Mouse (Mus musculus): ENCODE data around the gene Ldb3.

DNA sequence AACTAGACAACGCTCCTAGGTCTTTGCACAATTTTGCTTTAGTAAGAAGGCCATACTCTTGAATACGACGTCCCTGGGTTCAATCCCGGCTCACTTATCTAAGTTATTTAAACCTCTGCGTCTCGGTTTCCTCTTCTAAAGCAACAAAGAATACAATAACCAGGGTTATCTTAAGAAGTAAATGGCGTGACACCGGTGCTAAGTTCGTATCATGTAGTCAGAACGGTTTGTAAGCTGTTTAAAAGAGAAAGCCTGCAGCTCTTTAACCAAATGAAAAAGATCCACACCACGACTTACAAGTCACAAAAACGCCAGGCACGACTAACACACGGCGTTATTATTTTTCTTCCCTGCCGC, 87.1 kb downstream of the Ldb3 start:
- TF ChIP-seq CTCF (IDR thresholded peaks at IDR 0.05; ENCODE audit: control insufficient read depth, insufficient read depth, insufficient replicate concordance, low read depth, low read length) (no peak), POLR2A (IDR thresholded peaks at IDR 0.05; ENCODE audit: control insufficient read depth, low read depth, low read length) (no peak)

All from testis, adult 2 months (tissue).